Mouse (Mus musculus): ENCODE results near the gene Anapc11. TPM values are rescaled to one million over a fixed set of nuclear protein-coding genes. Genes with fewer than 3 reads are reported as not detected.
A peak's percentile ranks its signal among the peaks of the same experiment; 100 is the strongest.
"Not testable (repeated sequence)": the region's sequence is repeated elsewhere in the genome, so short reads cannot be mapped to it uniquely, and the experiment has no call there.

Gene Anapc11
- total RNA-seq, 2 experiments from 2014 or later: 73.1 to 86.4 TPM

- no peak for DNase-seq
Observed at GRCm38 (mm10) chr11:120574278-120574600, 24.0 kb upstream of the Anapc11 start.

- DNase-seq: no peak
Observed at GRCm38 (mm10) chr11:120575046-120575445, 23.2 kb upstream of the Anapc11 start.

DNA sequence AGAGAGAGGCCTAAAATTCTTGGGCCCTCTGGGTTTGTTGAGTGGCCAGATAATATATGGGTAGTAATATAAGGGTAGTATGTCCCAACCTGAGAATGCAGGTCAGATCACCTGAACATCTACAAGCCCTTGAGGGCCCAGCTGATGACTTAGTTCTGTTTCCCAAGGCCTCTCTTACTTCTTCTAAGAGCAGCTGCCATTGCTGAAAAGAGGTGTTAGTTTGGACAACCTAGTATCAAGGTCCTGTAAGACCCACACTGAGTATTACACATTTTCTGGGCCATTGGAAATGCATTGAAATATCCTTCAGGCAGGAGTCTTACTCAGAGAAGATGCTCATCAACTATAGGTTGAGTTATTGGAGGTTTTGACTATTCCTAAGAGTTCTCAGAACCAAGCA is 22.3 kb upstream of the Anapc11 start:
- no peak for DNase-seq

DNA sequence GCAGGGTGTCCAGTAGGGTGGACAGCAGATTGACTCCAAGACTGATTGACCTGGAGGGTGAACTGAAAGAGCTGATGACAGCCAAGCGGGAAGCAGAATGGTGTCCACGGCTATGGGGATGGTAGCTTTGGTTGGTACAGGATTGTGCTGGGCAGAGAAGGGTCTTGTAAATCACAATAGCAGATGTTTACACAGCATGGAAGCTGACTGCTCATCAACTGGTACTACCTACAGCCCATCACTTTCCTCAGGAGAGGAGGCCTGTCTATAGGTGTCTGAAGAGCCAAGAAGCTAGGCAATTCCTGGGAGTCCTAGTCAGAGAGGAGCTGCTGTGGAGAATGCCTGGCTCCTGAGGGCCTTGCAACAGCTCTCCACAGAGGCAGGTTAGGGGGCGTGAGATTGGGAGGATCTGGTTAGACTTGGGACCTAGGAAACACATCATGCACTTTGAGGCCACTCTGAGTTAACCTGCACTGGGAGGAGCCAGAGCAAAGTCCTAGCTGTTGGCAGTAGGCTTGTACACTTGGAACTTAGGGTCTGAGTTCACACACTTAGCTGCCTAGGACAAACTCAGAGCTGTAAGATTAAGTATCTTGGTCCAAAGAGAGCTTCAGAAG is 21.7 kb upstream of the Anapc11 start:
- peak; percentile 11 for DNase-seq

DNA sequence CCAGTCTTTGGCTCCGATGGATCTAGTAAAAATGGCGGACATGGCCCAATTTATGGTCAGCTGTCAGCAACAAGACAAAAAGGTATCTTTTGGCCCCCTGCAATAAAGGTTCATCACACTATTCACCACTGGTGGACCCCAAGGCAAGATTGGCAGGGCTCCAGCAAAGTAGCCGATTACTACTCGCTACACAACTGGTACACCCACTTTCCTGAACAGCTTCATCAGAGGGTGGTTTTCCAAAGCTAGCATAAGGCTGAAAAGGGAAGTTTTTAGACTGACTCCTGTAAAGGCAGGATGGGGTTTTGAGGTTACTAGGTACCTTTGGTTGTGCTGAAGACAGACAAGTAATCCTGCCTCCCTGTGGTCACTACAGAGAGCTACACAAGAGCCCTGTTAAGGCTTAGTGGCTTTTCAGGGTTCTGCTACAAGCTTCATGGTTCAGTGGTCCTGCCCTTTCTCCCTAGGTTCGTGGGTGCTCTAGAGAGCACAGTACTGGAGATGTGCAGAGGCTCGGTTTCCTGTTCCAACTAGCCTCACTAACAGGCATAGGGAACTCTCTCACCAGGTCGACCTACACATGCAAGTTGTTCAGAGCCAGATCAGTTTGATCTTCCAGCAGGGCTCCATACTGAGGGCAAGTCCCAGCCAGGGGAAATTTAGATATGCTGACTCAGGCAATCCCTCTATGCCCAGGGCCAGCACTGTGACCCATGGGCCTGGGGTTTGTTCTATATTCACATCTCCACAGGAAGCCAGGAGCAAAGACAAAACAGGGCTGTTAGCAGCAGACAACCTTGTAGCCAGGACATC is 20.8 kb upstream of the Anapc11 start:
- peak; percentile 20 for DNase-seq

- DNase-seq: peak; percentile 22
Observed at GRCm38 (mm10) chr11:120578024-120578693, 20.1 kb upstream of the Anapc11 start.

DNA sequence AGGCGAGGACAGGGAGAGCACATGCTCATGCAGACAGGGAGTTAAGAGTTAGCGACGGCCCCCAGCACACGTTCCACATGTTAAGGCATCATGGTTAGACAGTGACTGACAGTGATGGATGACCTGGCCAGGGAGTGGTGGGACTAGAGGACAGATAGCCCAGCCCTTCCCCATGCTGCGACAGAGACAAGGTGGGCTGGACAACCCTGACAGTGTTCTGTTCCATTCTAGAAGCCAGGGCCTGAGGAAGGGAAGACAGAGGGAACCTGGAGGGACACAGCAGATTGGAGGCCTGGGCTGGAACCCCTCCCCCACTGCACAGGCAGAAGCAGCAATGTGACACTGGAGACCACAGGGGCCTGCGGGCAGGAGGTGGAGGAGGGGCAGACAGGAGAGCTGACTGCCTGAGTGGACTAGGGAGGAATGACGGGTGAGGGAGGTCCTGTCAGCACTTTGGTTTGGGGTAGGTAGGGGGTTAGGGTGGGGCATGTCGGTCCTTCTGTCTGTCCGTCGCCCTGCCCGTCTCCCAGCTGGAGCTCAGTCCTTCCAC is 19.5 kb upstream of the Anapc11 start:
- peak; percentile 12 for DNase-seq

GRCm38 (mm10) chr11:120579316-120580107 is 18.7 kb upstream of the Anapc11 start:
- DNase-seq: peak; percentile 82

- peak; percentile 19 for DNase-seq
Observed at GRCm38 (mm10) chr11:120580190-120580589, 18.0 kb upstream of the Anapc11 start.

GRCm38 (mm10) chr11:120580871-120581331 is 17.3 kb upstream of the Anapc11 start:
- peak; percentile 52 for DNase-seq

DNA sequence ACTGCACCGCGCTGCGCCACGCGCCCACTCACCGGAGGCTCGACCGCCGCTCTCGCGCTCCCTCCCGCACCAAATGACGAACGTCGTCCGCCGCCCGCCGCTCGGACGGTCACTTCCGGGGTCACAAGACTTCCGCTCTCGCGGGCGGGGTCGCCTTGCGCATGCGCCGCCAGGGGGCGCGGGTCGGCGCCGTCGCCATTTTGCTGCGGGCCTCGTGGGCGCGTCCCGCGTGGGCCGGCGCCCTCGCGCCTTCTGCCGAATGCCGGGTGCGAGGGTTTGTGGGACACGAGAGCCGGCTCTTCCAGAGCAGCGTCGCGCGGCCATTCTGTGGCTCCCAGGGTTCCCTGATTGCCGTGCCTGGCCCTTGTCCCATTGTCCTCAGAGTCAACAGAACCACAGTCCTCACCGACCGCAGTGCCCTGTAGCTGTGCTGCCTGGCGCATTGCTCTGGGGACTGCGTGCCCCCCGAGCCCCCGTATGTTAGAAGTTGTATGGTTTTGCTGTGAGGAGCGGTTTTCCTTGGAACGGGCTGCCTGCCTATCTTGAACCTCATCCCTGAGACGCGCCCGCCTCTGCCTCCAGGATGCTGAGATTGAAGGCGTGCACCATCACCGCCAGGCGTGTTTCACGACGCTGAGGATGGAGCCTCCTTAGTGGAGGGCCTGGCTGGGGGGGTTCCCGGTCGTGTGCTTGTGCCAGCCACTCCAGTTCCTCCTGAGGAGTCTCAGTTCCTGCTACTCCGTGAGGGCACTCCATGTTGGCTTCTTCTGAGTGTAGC is 16.5 kb upstream of the Anapc11 start, which contains the start of gene Arhgdia:
Arhgdia (minus strand) TSS at position 135 of the 778 bp plus-strand sequence.
- DNase-seq: peak; percentile 93

GRCm38 (mm10) chr11:120582268-120582981 is 15.8 kb upstream of the Anapc11 start:
- DNase-seq: peak; percentile 49

DNA sequence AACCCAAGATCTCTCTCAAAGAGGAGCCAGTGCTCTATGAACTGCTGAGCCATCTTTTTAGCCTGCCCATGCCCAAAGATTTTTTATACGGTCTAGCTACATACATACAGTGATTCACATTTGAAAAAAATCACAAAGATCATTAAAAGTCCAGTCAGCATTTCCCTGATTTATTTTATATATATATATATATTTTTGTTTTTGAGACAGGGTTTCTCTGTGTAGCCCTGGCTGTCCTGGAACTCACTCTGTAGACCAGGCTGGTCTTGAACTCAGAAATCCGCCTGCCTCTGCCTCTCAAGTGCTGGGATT is 15.3 kb upstream of the Anapc11 start:
- not testable (repeated sequence) for DNase-seq

DNA sequence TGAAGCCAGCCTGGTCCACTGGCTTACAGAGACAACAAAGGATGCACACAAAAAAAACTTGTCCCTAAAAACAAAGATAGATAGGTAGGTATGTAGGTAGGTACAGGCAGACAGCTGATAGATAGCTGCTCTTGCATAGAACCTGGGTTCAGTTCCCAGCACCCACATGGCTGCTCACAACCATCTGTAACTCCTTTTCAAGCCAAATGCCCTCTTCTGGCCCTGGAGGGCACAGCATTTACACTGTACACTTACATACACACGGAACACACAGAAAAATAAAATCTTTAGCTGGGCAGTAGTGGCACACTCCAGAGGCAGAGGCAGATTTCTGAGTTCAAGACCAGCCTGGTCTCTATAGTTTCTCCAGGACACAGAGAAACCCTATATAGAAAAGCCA is 14.3 kb upstream of the Anapc11 start:
- DNase-seq: no peak

GRCm38 (mm10) chr11:120588531-120588930 is 9.7 kb upstream of the Anapc11 start:
- no peak for DNase-seq

DNA sequence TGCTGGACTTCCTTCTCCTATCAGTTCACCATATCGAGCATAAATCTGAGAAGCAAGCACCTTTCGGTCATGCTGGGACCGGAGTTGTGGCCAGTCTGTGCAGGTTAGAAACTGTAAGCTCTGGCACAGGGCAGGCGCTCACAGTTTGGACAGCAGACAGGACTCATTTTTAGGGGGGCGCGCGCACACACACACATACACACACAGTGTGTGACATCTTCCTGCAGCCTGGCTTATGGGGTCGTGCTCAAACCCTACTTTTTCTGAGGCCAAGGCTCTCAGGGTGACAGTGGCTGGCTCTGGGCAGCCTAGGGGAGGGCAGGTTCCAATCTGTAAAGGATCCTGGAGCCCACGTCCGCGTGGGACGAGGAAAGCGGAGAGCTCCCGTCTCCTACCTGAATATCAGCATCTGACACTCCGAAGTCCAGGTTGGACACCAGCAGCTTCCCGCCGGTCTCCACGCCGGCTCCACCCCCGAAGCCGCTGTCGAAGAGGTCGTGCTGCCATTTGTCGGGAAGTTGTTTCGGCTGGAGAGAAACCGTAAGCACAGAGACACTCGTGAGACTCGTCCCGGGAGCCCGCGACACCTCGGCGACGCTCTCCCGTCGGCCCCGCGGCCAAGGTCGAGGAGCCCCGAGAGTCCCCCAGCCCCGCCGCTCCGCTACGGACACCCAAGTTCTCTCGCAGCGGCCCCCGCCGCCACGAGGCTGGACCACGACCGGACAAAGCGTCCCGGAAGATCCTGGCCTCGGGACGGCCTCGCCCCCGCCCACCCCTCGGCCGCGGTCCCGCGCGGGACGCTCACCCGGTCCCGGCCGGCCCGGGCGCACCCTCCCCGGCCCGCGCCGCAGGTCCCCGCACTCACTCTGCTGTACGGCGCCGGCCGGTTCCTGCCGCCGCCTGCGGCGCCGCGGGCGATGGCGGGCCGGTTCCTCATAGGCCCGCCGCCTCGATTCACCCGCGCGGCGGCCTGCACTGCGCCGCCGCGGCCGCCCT is 683 bp upstream of the Anapc11 start:
- no peak for DNase-seq

DNA sequence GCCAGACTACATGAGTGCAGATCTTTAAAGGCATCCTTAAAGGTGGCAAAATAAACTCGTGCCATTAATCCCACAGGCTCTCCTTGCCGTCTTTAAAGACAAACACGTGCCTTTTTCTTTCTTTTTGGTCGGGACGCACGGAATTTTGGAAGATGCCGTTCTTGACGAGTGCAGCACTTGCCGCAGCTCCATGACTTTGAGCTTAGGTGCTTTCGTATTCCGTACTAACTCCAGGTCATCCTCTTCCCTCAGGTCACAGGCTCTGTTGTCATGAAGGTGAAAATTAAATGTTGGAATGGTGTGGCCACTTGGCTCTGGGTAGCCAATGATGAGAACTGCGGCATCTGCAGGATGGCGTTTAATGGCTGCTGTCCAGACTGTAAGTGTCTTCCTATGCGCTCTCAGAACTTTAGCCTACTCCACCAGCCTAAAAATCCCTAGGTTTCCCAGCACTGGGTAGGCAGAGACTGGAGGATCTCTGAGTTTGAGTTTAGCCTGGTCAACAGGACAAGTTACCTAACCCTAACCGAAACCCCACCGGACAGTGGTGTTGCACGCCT is 849 bp downstream of the Anapc11 start:
- no peak for DNase-seq

DNA sequence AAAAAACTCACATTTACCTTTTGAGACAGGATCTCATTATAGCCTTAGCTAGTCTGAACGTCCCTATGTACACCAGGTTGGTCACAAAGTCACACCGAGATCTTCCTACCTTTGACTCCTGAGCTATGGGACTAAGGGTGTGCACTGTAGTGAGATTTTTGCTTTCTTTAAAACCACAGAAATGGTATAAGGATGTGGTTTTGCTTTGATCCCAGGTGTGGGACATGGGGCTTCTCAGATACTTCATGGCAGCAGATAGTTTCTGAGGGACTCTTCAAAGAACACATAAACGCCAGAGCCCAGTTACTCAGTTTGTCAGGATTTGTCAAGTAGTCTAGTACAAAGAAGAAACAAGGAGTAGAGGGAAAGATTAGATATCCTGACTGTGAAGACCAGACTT is 2.5 kb downstream of the Anapc11 start:
- DNase-seq: no peak

GRCm38 (mm10) chr11:120603545-120603944 is 5.3 kb downstream of the Anapc11 start:
- DNase-seq: no peak
